Mouse (Mus musculus) neural tube, embryonic 10.5 days (tissue): ENCODE measurements around the gene Dhx58.
A peak's percentile ranks its signal among the peaks of the same experiment; 100 is the strongest.

Experiments
- DNase-seq: peaks from one replicate; pipeline ENCODE4 v3.0.0-alpha.2; 2017; ENCODE audit warnings: low spot score; ENCODE audit errors: extremely low spot score

Gene Dhx58

GRCm38 (mm10) chr11:100703851-100704531 lies at the start of gene Dhx58:
Gene Dhx58 (minus strand): TSS chr11:100704271.
- DNase-seq, result no peak

GRCm38 (mm10) chr11:100752294-100752693 lies 48.2 kb upstream of the Dhx58 start:
- DNase-seq, result no peak

GRCm38 (mm10) chr11:100750127-100750526 lies 46.1 kb upstream of the Dhx58 start:
- DNase-seq, result no peak

GRCm38 (mm10) chr11:100749469-100749868 lies 45.4 kb upstream of the Dhx58 start:
- no peak for DNase-seq

- no peak for DNase-seq
Observed at GRCm38 (mm10) chr11:100748620-100749019, 44.5 kb upstream of the Dhx58 start.

- DNase-seq, result no peak
Observed at GRCm38 (mm10) chr11:100747114-100747513, 43.0 kb upstream of the Dhx58 start.

GRCm38 (mm10) chr11:100746546-100746945 lies 42.5 kb upstream of the Dhx58 start:
- DNase-seq, result no peak

GRCm38 (mm10) chr11:100745085-100745484 lies 41.0 kb upstream of the Dhx58 start:
- peak; percentile 50 for DNase-seq

GRCm38 (mm10) chr11:100741348-100741747 lies 37.3 kb upstream of the Dhx58 start:
- DNase-seq, result no peak

GRCm38 (mm10) chr11:100738749-100739148 lies 34.7 kb upstream of the Dhx58 start:
- no peak for DNase-seq

- DNase-seq, result peak; percentile 97
Observed at GRCm38 (mm10) chr11:100738066-100738604, 34.1 kb upstream of the Dhx58 start, which contains the start of gene Rab5c. Gene Rab5c (minus strand): TSS chr11:100738215.

- no peak for DNase-seq
Observed at GRCm38 (mm10) chr11:100737105-100737733, 33.1 kb upstream of the Dhx58 start.

- no peak for DNase-seq
Observed at GRCm38 (mm10) chr11:100736746-100737080, 32.6 kb upstream of the Dhx58 start.

- DNase-seq, result no peak
Observed at GRCm38 (mm10) chr11:100735954-100736745, 32.1 kb upstream of the Dhx58 start.

GRCm38 (mm10) chr11:100735134-100735865 lies 31.2 kb upstream of the Dhx58 start:
- no peak for DNase-seq

- DNase-seq, result no peak
Observed at GRCm38 (mm10) chr11:100730477-100731205, 26.6 kb upstream of the Dhx58 start.

- DNase-seq, result no peak
Observed at GRCm38 (mm10) chr11:100729976-100730375, 25.9 kb upstream of the Dhx58 start.

- no peak for DNase-seq
Observed at GRCm38 (mm10) chr11:100728601-100729000, 24.5 kb upstream of the Dhx58 start.

- DNase-seq, result no peak
Observed at GRCm38 (mm10) chr11:100727201-100727600, 23.1 kb upstream of the Dhx58 start.

GRCm38 (mm10) chr11:100724919-100725512 lies 20.9 kb upstream of the Dhx58 start:
- DNase-seq, result no peak
